Mouse (Mus musculus): ENCODE data around the gene Rhoa.

Rhoa gene

GRCm38 (mm10) chr9:108341801-108342200 is 35.9 kb downstream of the Rhoa start:
- DNase-seq, result no peak

- DNase-seq, result no peak
These were observed 36.4 kb downstream of the Rhoa start for GRCm38 (mm10) chr9:108342301-108342831.

GRCm38 (mm10) chr9:108343331-108343730 is 37.4 kb downstream of the Rhoa start:
- DNase-seq, result no peak

DNA sequence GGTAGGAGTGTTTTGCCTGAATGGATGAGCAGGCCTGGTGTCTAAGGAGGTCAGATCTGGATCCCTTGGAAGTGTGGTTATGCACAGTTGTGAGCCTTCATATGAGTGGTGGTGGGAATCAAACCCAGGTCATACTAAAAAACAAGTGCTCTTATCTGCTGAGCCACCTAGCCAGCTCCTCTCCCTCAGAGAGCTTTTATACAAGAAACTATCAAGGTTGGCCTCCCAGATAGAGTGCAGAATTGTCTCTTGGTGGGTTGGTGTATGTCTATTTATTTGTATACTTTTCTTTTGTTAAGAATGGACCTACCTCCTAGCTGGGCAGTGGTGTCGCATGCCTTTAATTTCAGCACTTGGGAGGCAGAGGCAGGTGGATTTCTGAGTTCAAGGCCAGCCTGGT is 37.9 kb downstream of the Rhoa start:
- no peak for DNase-seq

DNA sequence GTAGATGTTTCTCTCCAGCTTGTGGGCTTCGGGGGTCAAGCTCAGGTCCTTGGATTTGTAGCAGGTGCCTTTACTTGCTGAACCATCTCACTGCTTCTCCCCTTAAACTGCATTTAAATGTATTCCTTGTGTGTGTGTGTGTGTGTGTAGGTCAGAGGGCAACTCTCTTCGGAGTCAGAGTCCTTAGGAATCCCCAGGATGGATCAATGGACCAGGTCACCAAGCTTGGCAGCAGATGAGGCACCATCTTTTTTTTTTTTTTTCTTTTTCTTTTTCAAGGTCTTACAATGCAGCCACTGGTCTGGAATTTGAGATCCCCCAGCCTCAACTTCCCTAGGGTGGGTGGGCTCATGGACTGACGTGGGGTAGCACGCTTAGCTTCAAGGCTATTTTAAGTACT is 38.5 kb downstream of the Rhoa start:
- no peak for DNase-seq

DNA sequence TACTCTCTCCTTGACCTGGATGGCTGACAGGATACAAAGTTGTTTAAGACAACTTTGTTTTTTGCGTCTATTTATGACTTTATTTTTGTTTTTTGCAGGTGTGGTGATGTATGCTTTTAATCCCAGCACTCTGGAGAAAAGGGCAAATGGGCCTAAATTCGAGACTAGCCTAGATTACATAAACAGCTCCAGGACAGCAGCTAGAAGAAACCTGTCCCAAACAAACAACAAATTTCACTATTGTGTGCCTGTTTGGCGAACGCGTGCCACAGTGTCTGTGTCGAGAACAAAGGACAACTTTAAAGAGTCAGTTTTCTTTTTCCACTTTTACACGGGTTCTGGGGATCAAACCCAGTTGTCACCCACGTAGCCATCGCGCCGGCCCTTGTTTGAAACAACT is 41.1 kb downstream of the Rhoa start:
- no peak for DNase-seq

GRCm38 (mm10) chr9:108347540-108348289 is 41.8 kb downstream of the Rhoa start, which contains the start of gene Usp4:
TSS of gene Usp4 (plus strand) at chr9:108347853.
- DNase-seq, result peak; percentile 90

DNA sequence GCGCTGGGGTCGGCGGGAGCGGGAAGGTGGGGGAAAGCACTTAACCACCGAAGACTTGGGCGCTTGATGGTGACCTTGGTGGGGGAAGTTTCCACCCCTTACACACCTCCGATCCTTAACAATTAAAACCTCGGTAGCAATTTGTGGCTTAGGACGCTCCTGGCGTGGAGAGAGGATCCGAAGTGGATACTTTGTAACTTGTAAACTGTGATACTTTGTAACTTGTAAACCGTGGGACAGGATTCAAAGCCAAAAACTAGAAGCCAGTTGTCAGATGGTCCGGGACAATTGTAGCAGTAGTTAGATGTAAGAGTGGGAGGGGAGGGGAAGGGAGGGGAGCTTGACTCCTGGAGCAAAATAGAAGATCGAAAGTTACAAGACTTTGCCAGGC is 42.4 kb downstream of the Rhoa start:
- no peak for DNase-seq

- DNase-seq, result no peak
These were observed 43.8 kb downstream of the Rhoa start for GRCm38 (mm10) chr9:108349727-108350126.

DNA sequence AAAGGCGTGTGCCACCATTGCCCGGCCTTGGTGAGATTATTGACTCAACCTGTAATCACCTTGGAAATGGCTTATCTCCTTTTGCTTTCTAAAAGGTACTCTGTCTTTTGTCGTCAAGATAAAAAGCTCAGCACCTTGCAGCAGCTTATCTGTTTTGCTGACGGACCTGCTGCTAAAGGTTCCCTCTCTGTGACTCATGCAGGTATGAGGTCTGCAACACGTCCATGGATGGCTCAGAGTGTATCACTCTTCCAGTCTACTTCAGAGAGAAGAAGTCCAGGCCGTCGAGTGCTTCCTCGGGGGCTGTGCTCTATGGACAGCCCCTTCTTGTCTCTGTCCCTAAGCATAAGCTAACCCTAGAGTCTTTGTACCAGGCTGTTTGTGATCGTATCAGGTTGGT is 72.3 kb downstream of the Rhoa start:
- no peak for DNase-seq

- no peak for DNase-seq
These were observed 72.8 kb downstream of the Rhoa start for GRCm38 (mm10) chr9:108378736-108379135.

GRCm38 (mm10) chr9:108379294-108379693 is 73.4 kb downstream of the Rhoa start:
- no peak for DNase-seq

DNA sequence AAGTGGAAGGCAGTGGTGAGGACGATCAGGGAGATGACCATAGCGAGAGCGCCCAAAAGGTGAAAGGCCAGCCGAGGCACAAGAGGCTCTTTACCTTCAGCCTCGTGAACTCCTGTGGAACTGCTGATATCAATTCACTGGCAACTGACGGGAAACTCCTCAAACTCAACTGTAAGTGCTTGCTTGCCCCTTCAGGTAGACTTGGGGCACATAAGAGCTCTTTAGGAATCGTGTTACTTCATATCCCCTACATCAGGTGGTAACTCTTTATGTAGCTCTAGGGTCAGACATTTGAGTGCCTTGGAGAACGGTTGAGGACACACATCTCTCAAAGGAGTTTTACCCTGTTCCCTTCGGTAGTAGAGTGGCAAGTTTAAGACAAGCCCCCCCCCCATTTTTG is 75.5 kb downstream of the Rhoa start:
- DNase-seq, result no peak

DNA sequence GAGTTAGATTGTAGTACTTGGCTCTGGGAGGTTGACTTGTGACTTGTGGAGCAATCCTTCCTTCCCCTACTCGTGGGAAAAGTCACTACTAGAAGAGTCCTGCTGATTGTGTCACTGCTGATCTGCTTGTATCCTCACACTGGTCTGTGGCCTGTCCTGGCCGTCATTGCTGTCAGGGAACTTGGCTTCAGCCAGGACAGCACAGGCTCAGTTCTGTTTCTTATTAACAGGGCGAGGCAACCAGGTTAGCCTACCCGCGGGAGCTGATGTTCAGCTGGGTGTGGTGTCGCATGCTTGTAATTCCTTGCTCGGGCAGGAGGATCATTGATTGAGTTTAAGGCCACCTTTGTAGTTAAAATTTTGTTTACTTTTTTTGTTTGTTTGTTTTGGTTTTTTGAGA is 79.1 kb downstream of the Rhoa start:
- DNase-seq, result no peak

GRCm38 (mm10) chr9:108386816-108387215 is 80.9 kb downstream of the Rhoa start:
- no peak for DNase-seq

Measured in right cerebral cortex, postnatal 4 days (tissue).